Mouse (Mus musculus): ENCODE measurements around the gene Rpl18. TPM values are rescaled to one million over a fixed set of nuclear protein-coding genes. Genes with fewer than 3 reads are reported as not detected.

Gene Rpl18
- 1,283 TPM for polyA plus RNA-seq (2014; fragmentation: Illumina TruSeq; extraction: RNeasy Lipid Tissue Mini Kit (QIAGEN cat#74804); ENCODE audit: insufficient read depth, low read depth, low replicate concordance)

GRCm38 (mm10) chr7:45715090-45715708 lies at the start of gene Rpl18:
Gene Rpl18 (plus strand): TSS chr7:45715457.

GRCm38 (mm10) chr7:45666161-45666560 lies 49.1 kb upstream of the Rpl18 start, which contains the start of gene Fut2:
Gene Fut2 (minus strand): TSS chr7:45666394.

GRCm38 (mm10) chr7:45683396-45684050 lies 31.7 kb upstream of the Rpl18 start, which contains the start of gene Ntn5:
Gene Ntn5 (plus strand): TSS chr7:45684022.

GRCm38 (mm10) chr7:45693921-45694591 lies 21.2 kb upstream of the Rpl18 start, which contains the start of gene Sec1:
Gene Sec1 (minus strand): TSS chr7:45694402.

GRCm38 (mm10) chr7:45699523-45700141 lies 15.6 kb upstream of the Rpl18 start, which contains the start of gene Car11:
Gene Car11 (plus strand): TSS chr7:45699843.

GRCm38 (mm10) chr7:45704730-45705442 lies 10.4 kb upstream of the Rpl18 start, which contains the start of gene Dbp:
Gene Dbp (plus strand): TSS chr7:45705088.

GRCm38 (mm10) chr7:45717918-45718297 lies 2.7 kb downstream of the Rpl18 start, which contains the start of gene Sphk2:
Gene Sphk2 (minus strand): TSS chr7:45718002.

GRCm38 (mm10) chr7:45720413-45721233 lies 5.4 kb downstream of the Rpl18 start, which contains the start of gene Fam83e:
Gene Fam83e (plus strand): TSS chr7:45721212.

GRCm38 (mm10) chr7:45725713-45726112 lies 10.5 kb downstream of the Rpl18 start, which contains the start of gene Spaca4:
Gene Spaca4 (minus strand): TSS chr7:45725813.

Other genes with a start within 250 kb of the Rpl18 start
- gene Bax, start 248.6 kb upstream of the Rpl18 start, polyA plus RNA-seq (2014; fragmentation: Illumina TruSeq; extraction: RNeasy Lipid Tissue Mini Kit (QIAGEN cat#74804); ENCODE audit: insufficient read depth, low read depth, low replicate concordance): 93.3 TPM
- gene Tulp2, start 233.6 kb upstream of the Rpl18 start, polyA plus RNA-seq (2014; fragmentation: Illumina TruSeq; extraction: RNeasy Lipid Tissue Mini Kit (QIAGEN cat#74804); ENCODE audit: insufficient read depth, low read depth, low replicate concordance): not detected
- not detected for gene Gm45808, start 228.6 kb upstream of the Rpl18 start, polyA plus RNA-seq (2014; fragmentation: Illumina TruSeq; extraction: RNeasy Lipid Tissue Mini Kit (QIAGEN cat#74804); ENCODE audit: insufficient read depth, low read depth, low replicate concordance)
- gene Dhdh, start 226.7 kb upstream of the Rpl18 start, polyA plus RNA-seq (2014; fragmentation: Illumina TruSeq; extraction: RNeasy Lipid Tissue Mini Kit (QIAGEN cat#74804); ENCODE audit: insufficient read depth, low read depth, low replicate concordance): 5.0 TPM
- 134 TPM for gene Nucb1, start 205.1 kb upstream of the Rpl18 start, polyA plus RNA-seq (2014; fragmentation: Illumina TruSeq; extraction: RNeasy Lipid Tissue Mini Kit (QIAGEN cat#74804); ENCODE audit: insufficient read depth, low read depth, low replicate concordance)
- 62.8 TPM for gene Ppp1r15a, start 189.2 kb upstream of the Rpl18 start, polyA plus RNA-seq (2014; fragmentation: Illumina TruSeq; extraction: RNeasy Lipid Tissue Mini Kit (QIAGEN cat#74804); ENCODE audit: insufficient read depth, low read depth, low replicate concordance)
- gene Plekha4, start 189.1 kb upstream of the Rpl18 start, polyA plus RNA-seq (2014; fragmentation: Illumina TruSeq; extraction: RNeasy Lipid Tissue Mini Kit (QIAGEN cat#74804); ENCODE audit: insufficient read depth, low read depth, low replicate concordance): 5.7 TPM
- 0.54 TPM for gene Hsd17b14, start 160.6 kb upstream of the Rpl18 start, polyA plus RNA-seq (2014; fragmentation: Illumina TruSeq; extraction: RNeasy Lipid Tissue Mini Kit (QIAGEN cat#74804); ENCODE audit: insufficient read depth, low read depth, low replicate concordance)
- gene Bcat2, start 145.3 kb upstream of the Rpl18 start, polyA plus RNA-seq (2014; fragmentation: Illumina TruSeq; extraction: RNeasy Lipid Tissue Mini Kit (QIAGEN cat#74804); ENCODE audit: insufficient read depth, low read depth, low replicate concordance): 43.0 TPM
- gene Fgf21, start 100.0 kb upstream of the Rpl18 start, polyA plus RNA-seq (2014; fragmentation: Illumina TruSeq; extraction: RNeasy Lipid Tissue Mini Kit (QIAGEN cat#74804); ENCODE audit: insufficient read depth, low read depth, low replicate concordance): not detected
- not detected for gene Fut1, start 98.2 kb upstream of the Rpl18 start, polyA plus RNA-seq (2014; fragmentation: Illumina TruSeq; extraction: RNeasy Lipid Tissue Mini Kit (QIAGEN cat#74804); ENCODE audit: insufficient read depth, low read depth, low replicate concordance)
- 0.38 TPM for gene Izumo1, start 93.6 kb upstream of the Rpl18 start, polyA plus RNA-seq (2014; fragmentation: Illumina TruSeq; extraction: RNeasy Lipid Tissue Mini Kit (QIAGEN cat#74804); ENCODE audit: insufficient read depth, low read depth, low replicate concordance)
- 47.4 TPM for gene Rasip1, start 88.0 kb upstream of the Rpl18 start, polyA plus RNA-seq (2014; fragmentation: Illumina TruSeq; extraction: RNeasy Lipid Tissue Mini Kit (QIAGEN cat#74804); ENCODE audit: insufficient read depth, low read depth, low replicate concordance)
- 1.9 TPM for gene Mamstr, start 75.5 kb upstream of the Rpl18 start, polyA plus RNA-seq (2014; fragmentation: Illumina TruSeq; extraction: RNeasy Lipid Tissue Mini Kit (QIAGEN cat#74804); ENCODE audit: insufficient read depth, low read depth, low replicate concordance)
- gene Fut2, start 49.1 kb upstream of the Rpl18 start, polyA plus RNA-seq (2014; fragmentation: Illumina TruSeq; extraction: RNeasy Lipid Tissue Mini Kit (QIAGEN cat#74804); ENCODE audit: insufficient read depth, low read depth, low replicate concordance): 0.20 TPM
- 0.75 TPM for gene Ntn5, start 31.4 kb upstream of the Rpl18 start, polyA plus RNA-seq (2014; fragmentation: Illumina TruSeq; extraction: RNeasy Lipid Tissue Mini Kit (QIAGEN cat#74804); ENCODE audit: insufficient read depth, low read depth, low replicate concordance)
- gene Sec1, start 21.1 kb upstream of the Rpl18 start, polyA plus RNA-seq (2014; fragmentation: Illumina TruSeq; extraction: RNeasy Lipid Tissue Mini Kit (QIAGEN cat#74804); ENCODE audit: insufficient read depth, low read depth, low replicate concordance): 0.90 TPM
- 1.7 TPM for gene Car11, start 15.6 kb upstream of the Rpl18 start, polyA plus RNA-seq (2014; fragmentation: Illumina TruSeq; extraction: RNeasy Lipid Tissue Mini Kit (QIAGEN cat#74804); ENCODE audit: insufficient read depth, low read depth, low replicate concordance)
- 6.5 TPM for gene Dbp, start 10.4 kb upstream of the Rpl18 start, polyA plus RNA-seq (2014; fragmentation: Illumina TruSeq; extraction: RNeasy Lipid Tissue Mini Kit (QIAGEN cat#74804); ENCODE audit: insufficient read depth, low read depth, low replicate concordance)
- 16.2 TPM for gene Sphk2, start 2.5 kb downstream of the Rpl18 start, polyA plus RNA-seq (2014; fragmentation: Illumina TruSeq; extraction: RNeasy Lipid Tissue Mini Kit (QIAGEN cat#74804); ENCODE audit: insufficient read depth, low read depth, low replicate concordance)
- gene Fam83e, start 5.8 kb downstream of the Rpl18 start, polyA plus RNA-seq (2014; fragmentation: Illumina TruSeq; extraction: RNeasy Lipid Tissue Mini Kit (QIAGEN cat#74804); ENCODE audit: insufficient read depth, low read depth, low replicate concordance): 3.8 TPM
- gene Spaca4, start 10.4 kb downstream of the Rpl18 start, polyA plus RNA-seq (2014; fragmentation: Illumina TruSeq; extraction: RNeasy Lipid Tissue Mini Kit (QIAGEN cat#74804); ENCODE audit: insufficient read depth, low read depth, low replicate concordance): not detected
- gene Lmtk3, start 68.3 kb downstream of the Rpl18 start, polyA plus RNA-seq (2014; fragmentation: Illumina TruSeq; extraction: RNeasy Lipid Tissue Mini Kit (QIAGEN cat#74804); ENCODE audit: insufficient read depth, low read depth, low replicate concordance): 0.09 TPM
- 2.2 TPM for gene Sult2b1, start 69.2 kb downstream of the Rpl18 start, polyA plus RNA-seq (2014; fragmentation: Illumina TruSeq; extraction: RNeasy Lipid Tissue Mini Kit (QIAGEN cat#74804); ENCODE audit: insufficient read depth, low read depth, low replicate concordance)
- 73.8 TPM for gene Cyth2, start 99.1 kb downstream of the Rpl18 start, polyA plus RNA-seq (2014; fragmentation: Illumina TruSeq; extraction: RNeasy Lipid Tissue Mini Kit (QIAGEN cat#74804); ENCODE audit: insufficient read depth, low read depth, low replicate concordance)
- gene Kcnj14, start 109.3 kb downstream of the Rpl18 start, polyA plus RNA-seq (2014; fragmentation: Illumina TruSeq; extraction: RNeasy Lipid Tissue Mini Kit (QIAGEN cat#74804); ENCODE audit: insufficient read depth, low read depth, low replicate concordance): not detected
- gene Grwd1, start 115.5 kb downstream of the Rpl18 start, polyA plus RNA-seq (2014; fragmentation: Illumina TruSeq; extraction: RNeasy Lipid Tissue Mini Kit (QIAGEN cat#74804); ENCODE audit: insufficient read depth, low read depth, low replicate concordance): 10.2 TPM
- 108 TPM for gene Kdelr1, start 157.3 kb downstream of the Rpl18 start, polyA plus RNA-seq (2014; fragmentation: Illumina TruSeq; extraction: RNeasy Lipid Tissue Mini Kit (QIAGEN cat#74804); ENCODE audit: insufficient read depth, low read depth, low replicate concordance)
- gene Grin2d, start 162.9 kb downstream of the Rpl18 start, polyA plus RNA-seq (2014; fragmentation: Illumina TruSeq; extraction: RNeasy Lipid Tissue Mini Kit (QIAGEN cat#74804); ENCODE audit: insufficient read depth, low read depth, low replicate concordance): 0.46 TPM
- gene Syngr4, start 181.3 kb downstream of the Rpl18 start, polyA plus RNA-seq (2014; fragmentation: Illumina TruSeq; extraction: RNeasy Lipid Tissue Mini Kit (QIAGEN cat#74804); ENCODE audit: insufficient read depth, low read depth, low replicate concordance): not detected
- 8.7 TPM for gene Tmem143, start 181.5 kb downstream of the Rpl18 start, polyA plus RNA-seq (2014; fragmentation: Illumina TruSeq; extraction: RNeasy Lipid Tissue Mini Kit (QIAGEN cat#74804); ENCODE audit: insufficient read depth, low read depth, low replicate concordance)
- 138 TPM for gene Emp3, start 205.9 kb downstream of the Rpl18 start, polyA plus RNA-seq (2014; fragmentation: Illumina TruSeq; extraction: RNeasy Lipid Tissue Mini Kit (QIAGEN cat#74804); ENCODE audit: insufficient read depth, low read depth, low replicate concordance)
- gene Ccdc114, start 208.6 kb downstream of the Rpl18 start, polyA plus RNA-seq (2014; fragmentation: Illumina TruSeq; extraction: RNeasy Lipid Tissue Mini Kit (QIAGEN cat#74804); ENCODE audit: insufficient read depth, low read depth, low replicate concordance): 3.5 TPM

Measured in lung, adult 10 weeks (tissue).